Mouse (Mus musculus) G1E (cell line): ENCODE measurements around the gene Ppef2.

ENCODE experiments used
- CTCF ChIP-seq: IDR thresholded peaks from 2 replicates; pipeline ENCODE4 v1.5.1; 2012; ENCODE audit warnings: low read depth, low read length, inconsistent platforms, mixed read lengths
- GATA1 ChIP-seq: IDR thresholded peaks from 2 replicates; pipeline ENCODE4 v1.6.1; 2012; ENCODE audit warnings: borderline replicate concordance, low read length, inconsistent platforms, mixed read lengths
- GATA2 ChIP-seq: IDR thresholded peaks from 2 replicates; pipeline ENCODE4 v1.6.1; 2012; ENCODE audit warnings: low read depth, low read length, inconsistent platforms, borderline replicate concordance
- POLR2AphosphoS5 ChIP-seq: IDR thresholded peaks from 2 replicates; pipeline ENCODE4 v1.6.1; 2012; ENCODE audit warnings: low read depth, low read length, inconsistent platforms; ENCODE audit not compliant: insufficient replicate concordance
- TAL1 ChIP-seq: conservative IDR thresholded peaks from 2 replicates; pipeline ENCODE4 v1.6.1; 2012; ENCODE audit warnings: low read depth, low read length, inconsistent platforms, mixed read lengths

GRCm38 (mm10) chr5:92304291-92304690, 48.2 kb upstream of the Ppef2 start:
- TF ChIP-seq CTCF (no peak), POLR2AphosphoS5 (no peak), TAL1 (no peak), GATA1 (no peak), GATA2 (no peak)
